Mouse (Mus musculus): Measurements from ENCODE around the gene Colgalt1. TPM values are rescaled to one million over a fixed set of nuclear protein-coding genes. Genes with fewer than 3 reads are reported as not detected.

Gene Colgalt1
- 87.0 TPM for polyA plus RNA-seq (2012; fragmentation: generic; extraction: Trizol)

- peak within 1 kb of the TSS; percentile 73 for H3K4me2 ChIP-seq (ENCODE audit: low read depth)
- H3K36me3 ChIP-seq (ENCODE audit: control insufficient read depth, insufficient read depth): no peaks in the 10 kb centered on the region
- peak; percentile 93 for TF ChIP-seq POLR2A (IDR thresholded peaks at IDR 0.05; ENCODE audit: insufficient read length, low read depth)
- TF ChIP-seq MYOG (IDR thresholded peaks at IDR 0.05; ENCODE audit: control insufficient read depth in 1 of 3, insufficient read depth in 1 of 3, insufficient read length in 2 of 3, low read depth in 2 of 3): peak in 2 of 3 experiments; percentile 87 to 88
- no peak for TF ChIP-seq TCF12 (IDR thresholded peaks at IDR 0.05; ENCODE audit: insufficient read depth, poor library complexity, severe bottlenecking)
- no peak for TF ChIP-seq TCF3 (IDR thresholded peaks at IDR 0.05; ENCODE audit: insufficient read length, low read depth)
- TF ChIP-seq CEBPB (IDR thresholded peaks at IDR 0.05; ENCODE audit: insufficient read depth, poor library complexity, severe bottlenecking): no peak
- peak in 2 of 3 experiments; percentile 79 to 89 for TF ChIP-seq MYOD1 (IDR thresholded peaks at IDR 0.05; ENCODE audit: control insufficient read depth in 1 of 3, insufficient read length in 2 of 3, low read depth in 2 of 3)
- TF ChIP-seq USF1 (IDR thresholded peaks at IDR 0.05; ENCODE audit: low read depth): no peak
- TF ChIP-seq REST (IDR thresholded peaks at IDR 0.05; ENCODE audit: insufficient read depth, insufficient read length): no peak
- TF ChIP-seq POLR2AphosphoS2 (IDR thresholded peaks at IDR 0.05; ENCODE audit: insufficient read length, low read depth): peak; percentile 71
- TF ChIP-seq E2F4 (IDR thresholded peaks at IDR 0.05; ENCODE audit: insufficient read depth): peak; percentile 32
- H3K4me3 ChIP-seq: peak within 1 kb of the TSS; percentile 44
- no peaks in the 10 kb centered on the region for H3K27me3 ChIP-seq (ENCODE audit: control insufficient read depth, insufficient read depth, insufficient read length)
- peak within 1 kb of the TSS; percentile 71 for H3ac ChIP-seq (ENCODE audit: control insufficient read depth, insufficient read length)
- H3K79me2 ChIP-seq (ENCODE audit: control insufficient read depth, insufficient read depth): peaks cover 3% of the 10 kb centered on the region
Measured at GRCm38 (mm10) chr8:71610822-71611651, at the start of gene Colgalt1. Gene Colgalt1, plus strand, starts transcription at chr8:71610998.

DNA sequence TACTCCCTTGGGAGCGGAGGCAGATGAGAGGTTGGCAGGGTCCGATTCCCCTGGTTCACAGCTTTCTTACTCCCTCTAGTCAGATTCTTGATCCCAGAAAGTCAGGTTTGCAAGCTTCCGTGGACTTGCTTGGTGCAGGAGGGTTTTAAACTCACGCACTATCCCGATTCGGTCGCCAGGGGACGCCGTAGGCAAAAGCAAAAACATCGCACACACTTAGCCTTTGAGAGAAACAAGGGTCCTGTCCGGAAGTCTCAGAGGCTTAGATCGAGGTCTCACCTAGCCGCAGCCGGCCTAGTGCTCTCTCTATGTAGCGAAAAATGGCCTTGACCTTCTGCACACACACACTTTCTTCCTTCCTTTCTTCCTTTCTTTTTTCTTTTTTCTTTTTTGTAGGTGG is 49.4 kb upstream of the Colgalt1 start:
- peaks cover 12% of the 10 kb centered on the region for H3K27me3 ChIP-seq (ENCODE audit: control insufficient read depth, insufficient read depth, insufficient read length)
- H3K36me3 ChIP-seq (ENCODE audit: control insufficient read depth, insufficient read depth): no peaks in the 10 kb centered on the region
- no peaks in the 10 kb centered on the region for H3K79me2 ChIP-seq (ENCODE audit: control insufficient read depth, insufficient read depth)
- H3K4me3 ChIP-seq: no peak overlapping the region
- no peak overlapping the region for H3ac ChIP-seq (ENCODE audit: control insufficient read depth, insufficient read length)
- no peak overlapping the region for H3K4me2 ChIP-seq (ENCODE audit: low read depth)
- TF ChIP-seq USF1 (IDR thresholded peaks at IDR 0.05; ENCODE audit: low read depth) (no peak), POLR2A (IDR thresholded peaks at IDR 0.05; ENCODE audit: insufficient read length, low read depth) (no peak), SRF (IDR thresholded peaks at IDR 0.05; ENCODE audit: control insufficient read depth, insufficient read length, low read depth) (no peak), TCF3 (IDR thresholded peaks at IDR 0.05; ENCODE audit: insufficient read length, low read depth) (no peak)

DNA sequence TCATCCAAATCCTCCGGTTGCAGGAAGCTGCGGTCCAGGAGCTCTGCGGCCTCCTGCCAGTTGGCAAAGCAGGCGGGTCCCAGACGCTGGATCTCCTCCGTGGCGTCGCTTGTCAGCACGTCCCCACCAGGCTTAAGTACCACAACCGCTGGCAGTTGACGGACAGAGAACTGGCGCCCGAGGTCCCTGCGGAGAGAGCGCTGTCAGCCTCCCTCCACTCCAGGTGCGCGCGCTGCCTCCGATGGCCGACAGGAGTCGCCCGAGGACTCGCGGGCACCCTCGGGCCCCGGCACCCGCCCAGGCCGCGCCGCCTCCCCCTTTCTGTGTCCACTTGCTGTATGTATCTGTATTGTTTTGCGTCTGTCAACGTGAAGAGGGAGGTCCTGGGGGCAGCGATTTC is 48.0 kb upstream of the Colgalt1 start:
- Histone ChIP-seq H3K36me3 (ENCODE audit: control insufficient read depth, insufficient read depth) (no peaks in the 10 kb centered on the region), H3ac (ENCODE audit: control insufficient read depth, insufficient read length) (no peak overlapping the region), H3K27me3 (ENCODE audit: control insufficient read depth, insufficient read depth, insufficient read length) (peaks cover 10% of the 10 kb centered on the region), H3K79me2 (ENCODE audit: control insufficient read depth, insufficient read depth) (no peaks in the 10 kb centered on the region), H3K4me2 (ENCODE audit: low read depth) (peak overlapping the region; percentile 55), H3K4me3 (no peak overlapping the region)
- TF ChIP-seq MYOD1 (IDR thresholded peaks at IDR 0.05; ENCODE audit: control insufficient read depth in 1 of 3, insufficient read length in 2 of 3, low read depth in 2 of 3): peak in 1 of 3 experiments; percentile 50
- no peak for TF ChIP-seq MYOG (IDR thresholded peaks at IDR 0.05; ENCODE audit: control insufficient read depth in 1 of 3, insufficient read depth in 1 of 3, insufficient read length in 2 of 3, low read depth in 2 of 3)

DNA sequence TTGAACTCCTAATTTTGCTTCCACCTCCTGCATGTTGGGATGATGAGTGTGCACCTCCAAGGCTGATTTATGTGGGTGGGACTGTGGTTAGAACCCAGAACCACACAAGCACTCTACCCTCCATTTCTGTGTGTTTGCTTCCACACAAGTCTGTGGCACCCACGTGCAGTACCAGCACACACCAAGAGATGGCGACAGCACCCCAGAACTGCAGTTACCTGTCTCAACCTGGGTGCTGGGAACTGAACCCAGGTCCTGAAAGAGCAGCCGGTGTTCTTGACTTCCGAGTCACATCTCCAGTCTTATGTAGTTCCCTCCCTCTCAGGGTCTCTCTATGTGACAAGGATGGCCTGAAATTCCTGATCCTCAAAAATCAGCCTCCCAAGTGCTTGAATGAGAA is 46.8 kb upstream of the Colgalt1 start:
- Histone ChIP-seq H3K4me2 (ENCODE audit: low read depth) (no peak overlapping the region), H3K4me3 (no peak overlapping the region), H3K79me2 (ENCODE audit: control insufficient read depth, insufficient read depth) (no peaks in the 10 kb centered on the region), H3ac (ENCODE audit: control insufficient read depth, insufficient read length) (no peak overlapping the region), H3K27me3 (ENCODE audit: control insufficient read depth, insufficient read depth, insufficient read length) (no peaks in the 10 kb centered on the region), H3K36me3 (ENCODE audit: control insufficient read depth, insufficient read depth) (no peaks in the 10 kb centered on the region)
- TF ChIP-seq POLR2A (IDR thresholded peaks at IDR 0.05; ENCODE audit: insufficient read length, low read depth) (no peak), SRF (IDR thresholded peaks at IDR 0.05; ENCODE audit: control insufficient read depth, insufficient read length, low read depth) (no peak), CEBPB (IDR thresholded peaks at IDR 0.05; ENCODE audit: insufficient read depth, poor library complexity, severe bottlenecking) (no peak), MAX (IDR thresholded peaks at IDR 0.05; ENCODE audit: low read depth) (no peak), E2F4 (IDR thresholded peaks at IDR 0.05; ENCODE audit: insufficient read depth) (no peak), TCF12 (IDR thresholded peaks at IDR 0.05; ENCODE audit: insufficient read depth, poor library complexity, severe bottlenecking) (no peak), REST (IDR thresholded peaks at IDR 0.05; ENCODE audit: insufficient read depth, insufficient read length) (no peak), MYOG (IDR thresholded peaks at IDR 0.05; ENCODE audit: control insufficient read depth in 1 of 3, insufficient read depth in 1 of 3, insufficient read length in 2 of 3, low read depth in 2 of 3) (no peak), POLR2AphosphoS2 (IDR thresholded peaks at IDR 0.05; ENCODE audit: insufficient read length, low read depth) (no peak), TCF3 (IDR thresholded peaks at IDR 0.05; ENCODE audit: insufficient read length, low read depth) (no peak), MYOD1 (IDR thresholded peaks at IDR 0.05; ENCODE audit: control insufficient read depth in 1 of 3, insufficient read length in 2 of 3, low read depth in 2 of 3) (no peak), USF1 (IDR thresholded peaks at IDR 0.05; ENCODE audit: low read depth) (no peak)

GRCm38 (mm10) chr8:71566501-71566900 is 44.3 kb upstream of the Colgalt1 start, which contains the start of gene Nxnl1:
Gene Nxnl1, minus strand, starts transcription at chr8:71566601.
- Histone ChIP-seq H3K79me2 (ENCODE audit: control insufficient read depth, insufficient read depth) (no peaks in the 10 kb centered on the region), H3K4me2 (ENCODE audit: low read depth) (no peak within 1 kb of the TSS), H3K36me3 (ENCODE audit: control insufficient read depth, insufficient read depth) (no peaks in the 10 kb centered on the region), H3K27me3 (ENCODE audit: control insufficient read depth, insufficient read depth, insufficient read length) (no peaks in the 10 kb centered on the region), H3ac (ENCODE audit: control insufficient read depth, insufficient read length) (no peak within 1 kb of the TSS), H3K4me3 (no peak within 1 kb of the TSS)
- no peak for TF ChIP-seq TCF12 (IDR thresholded peaks at IDR 0.05; ENCODE audit: insufficient read depth, poor library complexity, severe bottlenecking)
- no peak for TF ChIP-seq POLR2AphosphoS2 (IDR thresholded peaks at IDR 0.05; ENCODE audit: insufficient read length, low read depth)
- TF ChIP-seq MYOD1 (IDR thresholded peaks at IDR 0.05; ENCODE audit: control insufficient read depth in 1 of 3, insufficient read length in 2 of 3, low read depth in 2 of 3): no peak
- no peak for TF ChIP-seq TCF3 (IDR thresholded peaks at IDR 0.05; ENCODE audit: insufficient read length, low read depth)
- no peak for TF ChIP-seq SRF (IDR thresholded peaks at IDR 0.05; ENCODE audit: control insufficient read depth, insufficient read length, low read depth)
- TF ChIP-seq MYOG (IDR thresholded peaks at IDR 0.05; ENCODE audit: control insufficient read depth in 1 of 3, insufficient read depth in 1 of 3, insufficient read length in 2 of 3, low read depth in 2 of 3): no peak
- no peak for TF ChIP-seq E2F4 (IDR thresholded peaks at IDR 0.05; ENCODE audit: insufficient read depth)
- no peak for TF ChIP-seq CEBPB (IDR thresholded peaks at IDR 0.05; ENCODE audit: insufficient read depth, poor library complexity, severe bottlenecking)
- no peak for TF ChIP-seq POLR2A (IDR thresholded peaks at IDR 0.05; ENCODE audit: insufficient read length, low read depth)
- TF ChIP-seq MAX (IDR thresholded peaks at IDR 0.05; ENCODE audit: low read depth): no peak
- TF ChIP-seq REST (IDR thresholded peaks at IDR 0.05; ENCODE audit: insufficient read depth, insufficient read length): no peak
- TF ChIP-seq USF1 (IDR thresholded peaks at IDR 0.05; ENCODE audit: low read depth): no peak

Measured in myocyte (in vitro differentiated cells).